Mouse (Mus musculus) adrenal gland, postnatal 4 days (tissue): Measurements from ENCODE around the gene Wnt3. TPM values are rescaled to one million over a fixed set of nuclear protein-coding genes. Genes with fewer than 3 reads are reported as not detected.

Experiments
- DNase-seq, 2 experiments: peaks; one replicate each; pipeline ENCODE4 v3.0.0; 2021 to 2022; ENCODE audit warnings: low spot score in 2 of 2, mixed read lengths in 2 of 2
- total RNA-seq, 2 experiments: library from RNA; stranded (reverse); gene quantifications; 2 replicates each; pipeline ENCODE4 v1.2.3; 2021

Gene Wnt3
- total RNA-seq, 2 experiments from 2014 or later = 0.11 to 0.42 TPM

DNA sequence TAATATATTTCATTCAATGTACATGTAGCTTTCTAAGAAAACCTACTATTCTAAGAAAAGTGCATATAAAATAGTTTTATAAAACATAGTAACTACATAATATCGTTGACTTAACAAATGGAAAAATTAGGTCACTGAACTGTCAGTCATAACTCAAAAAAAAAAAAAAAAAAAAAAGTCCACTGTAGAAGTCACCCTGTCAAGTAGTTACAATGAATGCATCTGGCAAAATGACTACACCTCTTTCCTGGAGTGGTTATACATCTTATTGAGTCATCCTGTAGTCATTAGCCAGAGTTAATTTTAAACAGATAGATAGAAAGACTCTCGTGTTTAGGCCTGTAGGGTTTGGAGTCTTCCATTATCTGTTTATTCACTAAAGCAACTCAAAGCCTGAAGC lies 65.0 kb downstream of the Wnt3 start:
- DNase-seq = no peak

DNA sequence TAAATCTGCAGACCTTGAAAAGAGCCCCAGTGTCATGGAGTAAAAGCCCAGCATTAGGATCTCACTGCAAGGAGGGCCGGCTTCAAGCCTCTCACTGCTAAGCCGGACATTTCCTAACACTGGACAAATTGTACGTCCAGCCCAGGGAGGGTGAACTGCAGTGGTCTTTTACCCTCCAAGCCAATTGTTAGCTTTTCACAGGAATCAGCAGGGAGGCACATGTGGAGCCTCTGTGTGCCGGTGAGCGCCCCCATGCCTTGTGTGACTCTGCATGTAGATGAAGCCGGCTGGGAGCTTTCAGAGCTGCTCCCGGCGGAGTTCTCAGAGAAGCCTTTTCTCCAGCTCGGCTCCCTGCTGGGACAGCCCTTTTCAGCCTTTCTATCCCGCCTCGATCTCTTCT lies 66.9 kb downstream of the Wnt3 start:
- DNase-seq = no peak

DNA sequence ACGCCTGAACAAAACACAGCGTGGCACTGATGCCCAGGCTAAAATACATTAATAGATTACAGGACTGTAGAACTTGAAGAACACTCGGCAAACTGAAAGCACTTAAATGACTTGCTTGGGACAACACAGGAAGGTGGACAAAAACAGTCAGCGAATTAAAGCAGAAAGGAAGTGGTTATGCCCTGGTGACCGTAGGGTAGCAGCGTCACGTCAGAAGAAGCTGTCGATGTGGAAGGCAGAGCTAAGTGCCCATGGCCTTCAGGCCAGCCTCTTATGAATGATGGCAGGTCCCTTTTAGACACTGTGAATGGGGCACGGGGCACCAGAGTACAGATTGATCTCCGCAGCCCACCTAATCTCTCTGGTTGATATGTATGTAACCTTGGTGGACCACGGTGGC lies 74.3 kb downstream of the Wnt3 start:
- no peak for DNase-seq

DNA sequence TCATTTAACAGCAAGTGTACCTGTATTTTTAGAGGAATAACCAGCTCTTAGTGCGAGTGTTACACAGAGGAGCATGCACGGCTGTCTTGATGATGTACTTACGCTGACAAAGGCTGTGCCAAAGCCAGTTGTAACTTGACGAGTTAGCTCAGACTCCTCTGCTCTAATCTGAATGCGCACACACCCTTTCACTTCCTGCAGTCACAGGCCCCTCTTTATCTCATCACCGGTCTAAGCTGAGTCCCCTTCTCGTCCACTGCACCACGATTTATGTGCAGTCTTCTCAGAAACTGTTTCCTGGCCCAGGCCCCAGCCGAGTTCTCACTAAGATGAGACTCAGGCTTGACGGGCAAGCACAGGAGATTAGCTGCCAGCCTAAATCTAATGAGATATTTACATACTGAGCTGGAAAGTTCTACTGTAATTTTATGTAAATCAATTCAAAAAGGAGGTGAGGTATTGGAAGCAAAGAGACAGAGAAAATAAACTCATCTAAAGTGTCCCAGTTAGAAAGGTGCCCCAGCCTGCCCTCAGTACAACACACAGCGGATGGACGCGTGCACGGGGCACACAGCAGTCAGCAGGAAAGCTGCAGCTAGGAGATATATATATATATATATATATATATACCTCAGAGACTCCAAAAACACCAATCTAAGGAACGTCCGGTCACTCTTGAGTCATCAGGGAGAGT lies 78.8 kb downstream of the Wnt3 start:
- no peak for DNase-seq

DNA sequence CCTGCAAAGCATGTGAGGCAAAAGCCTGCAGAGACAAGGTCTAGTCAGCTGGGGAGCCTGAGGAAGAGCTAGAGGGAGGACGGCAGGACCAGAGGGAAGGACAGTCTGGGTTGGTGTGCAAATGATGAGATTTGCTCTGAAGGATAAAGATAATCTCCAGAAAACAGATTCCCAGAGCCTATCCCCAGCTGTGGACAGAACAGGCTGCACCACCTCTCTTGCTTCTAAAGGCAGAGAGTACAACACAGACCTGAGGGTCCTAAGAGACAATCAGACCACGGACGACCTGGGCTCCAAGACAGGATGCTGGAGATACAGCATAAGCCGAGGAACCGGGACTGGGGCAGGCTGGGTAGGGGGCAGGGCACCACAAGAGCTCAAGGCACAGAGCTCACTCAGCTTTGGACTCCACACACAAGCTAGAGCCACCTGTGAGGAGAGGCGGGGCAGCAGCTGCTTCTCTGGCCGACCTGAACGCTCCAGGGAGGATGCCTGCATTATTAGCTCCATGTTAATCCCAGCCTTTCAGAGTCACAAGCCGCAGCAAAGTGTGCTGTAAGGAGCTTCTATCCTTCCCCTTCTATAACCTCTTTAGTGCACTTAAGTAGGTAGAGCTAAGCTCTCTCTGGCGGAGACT lies 79.5 kb downstream of the Wnt3 start:
- no peak for DNase-seq

DNA sequence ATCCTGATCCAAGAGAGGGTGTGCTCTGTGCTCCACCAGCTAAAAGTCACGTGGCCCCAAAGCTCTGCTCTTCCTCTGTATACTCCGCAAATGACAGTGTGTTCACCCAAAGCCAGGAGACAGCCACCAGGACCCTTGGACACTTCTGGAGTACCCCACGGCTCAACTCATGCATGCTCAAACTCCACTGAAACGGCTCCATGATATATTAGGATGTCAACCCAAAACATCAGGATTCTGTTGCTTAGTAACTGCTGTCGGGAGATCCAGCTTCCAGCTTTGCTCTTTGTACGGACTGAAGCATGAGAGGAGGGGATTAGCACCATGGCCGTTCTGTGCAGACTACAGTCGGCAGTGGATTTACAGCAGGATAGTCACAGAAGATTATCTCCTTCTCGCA lies 80.3 kb downstream of the Wnt3 start:
- no peak for DNase-seq

DNA sequence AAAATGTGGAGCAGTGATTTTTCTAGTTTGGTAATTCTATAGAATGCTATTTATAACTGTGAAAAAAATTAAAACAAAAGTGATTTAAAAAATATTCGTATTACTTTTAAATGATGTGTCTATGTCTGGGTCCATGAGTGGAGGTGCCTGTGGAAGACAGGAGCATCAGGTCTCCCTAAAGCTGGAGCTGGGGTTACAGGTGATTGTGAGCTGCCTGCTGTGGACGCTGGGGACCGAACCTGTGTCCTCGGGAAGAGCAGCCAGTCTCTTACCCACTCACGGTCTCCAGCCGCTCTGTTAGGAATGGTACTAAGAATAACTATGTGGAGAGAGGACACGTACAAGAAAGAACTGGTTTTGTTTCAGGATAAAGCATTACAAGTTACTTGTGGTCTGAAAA lies 82.7 kb downstream of the Wnt3 start:
- DNase-seq = no peak

DNA sequence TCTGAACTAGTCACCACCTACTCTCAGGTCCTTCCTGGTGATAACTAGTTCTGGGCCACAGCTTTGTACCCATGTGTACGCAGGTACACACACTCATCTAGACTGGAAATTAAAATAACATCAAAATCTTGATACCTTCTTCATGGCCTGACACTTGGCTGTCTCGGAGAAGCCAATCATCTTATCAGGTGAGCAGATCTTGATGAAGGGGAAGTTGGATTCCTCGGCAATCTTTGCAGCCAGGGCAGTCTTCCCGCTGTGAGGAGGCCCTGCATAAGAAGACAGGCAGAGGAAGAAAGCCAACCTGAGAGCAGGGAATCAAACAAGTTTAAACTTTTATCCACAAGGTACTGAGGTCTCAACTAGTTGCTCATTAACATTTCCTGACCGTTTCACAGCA lies 84.8 kb downstream of the Wnt3 start:
- DNase-seq = no peak

DNA sequence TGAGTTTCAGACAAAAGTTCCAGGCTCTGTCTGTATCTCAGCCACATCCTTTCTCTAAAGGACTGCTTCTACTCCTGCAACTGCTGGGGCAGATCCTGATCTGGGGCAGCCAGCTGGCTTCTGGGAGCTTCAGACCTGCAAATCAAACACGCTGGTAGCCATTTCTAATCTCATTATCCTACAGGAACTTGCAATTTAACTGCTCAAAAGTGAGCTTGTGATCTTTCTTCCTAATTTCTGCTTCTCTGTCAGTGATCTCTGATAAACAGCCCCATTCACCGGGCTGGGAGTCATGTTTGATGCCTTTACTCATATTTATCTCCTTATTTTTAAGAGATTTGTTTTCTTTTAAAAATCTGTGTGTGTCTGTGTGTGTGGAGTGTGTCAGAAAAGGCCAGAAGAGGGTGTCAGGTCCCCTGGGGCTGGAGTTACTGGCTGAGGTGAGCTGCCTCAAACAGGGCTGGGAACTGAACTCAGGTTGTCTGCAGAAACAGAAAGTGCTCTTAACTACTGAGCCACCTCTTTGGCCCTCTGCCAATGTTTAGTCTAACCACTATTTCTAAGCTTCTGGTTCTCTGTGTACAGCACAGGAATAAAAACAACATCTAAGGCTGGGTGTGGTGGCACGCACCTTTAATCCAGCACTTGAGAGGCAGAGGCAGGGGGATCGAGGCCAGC lies 86.1 kb downstream of the Wnt3 start:
- no peak for DNase-seq

DNA sequence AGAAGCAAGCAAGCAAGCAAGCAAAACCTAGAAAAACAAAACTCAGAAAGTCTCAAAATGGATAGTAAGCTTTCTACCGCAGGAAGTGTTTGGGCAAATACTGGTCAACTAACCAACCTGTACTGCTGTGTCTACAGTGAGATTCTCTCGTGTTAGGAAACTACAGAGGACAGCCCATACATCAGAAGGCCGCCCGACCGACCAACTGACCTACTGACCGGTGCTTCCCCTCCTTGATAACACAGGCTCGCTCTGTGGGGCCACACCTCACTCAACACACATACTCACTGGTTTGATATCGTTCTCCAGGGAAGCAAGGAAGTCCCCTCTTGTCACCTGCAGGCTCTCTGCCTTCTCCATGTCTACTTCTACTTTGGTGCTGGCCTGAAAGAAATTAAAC lies 89.0 kb downstream of the Wnt3 start:
- DNase-seq = no peak

DNA sequence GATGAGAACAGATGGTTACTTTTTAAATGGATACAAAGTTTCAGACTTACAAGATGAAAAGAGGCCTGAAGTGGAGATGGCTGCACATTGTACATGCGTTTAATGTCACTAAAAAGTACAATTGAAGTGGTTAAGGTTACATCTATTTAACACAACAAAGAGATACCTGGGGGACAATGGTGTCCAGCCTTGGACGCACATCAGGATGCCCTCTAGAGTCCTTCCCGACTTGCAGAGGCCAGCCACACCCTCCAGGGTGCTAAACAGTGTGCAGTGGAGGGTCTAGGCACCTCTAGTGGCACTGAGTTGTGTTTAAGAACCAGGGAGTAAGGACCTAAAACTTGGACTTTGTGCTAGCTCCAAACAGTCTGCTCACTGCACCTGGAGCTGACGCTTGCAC lies 90.5 kb downstream of the Wnt3 start:
- DNase-seq = no peak

DNA sequence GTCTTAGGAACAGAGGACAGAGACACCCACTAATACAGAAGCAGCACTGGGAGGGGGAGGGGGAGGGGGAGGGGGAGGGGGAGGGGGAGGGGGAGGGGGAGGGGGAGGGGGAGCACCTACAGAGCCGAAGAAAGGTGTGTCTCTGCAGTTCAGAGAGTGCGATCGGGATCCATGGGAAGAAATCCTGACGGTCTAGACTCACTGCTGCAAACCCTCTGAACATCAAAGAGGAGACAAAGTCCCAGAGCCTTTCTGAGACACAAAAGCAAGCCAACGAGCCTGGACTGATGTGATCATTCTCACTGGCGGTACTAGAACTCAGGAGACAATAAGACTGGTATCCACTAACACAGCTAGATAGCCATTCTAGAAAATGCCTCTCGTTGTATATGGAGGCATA lies 91.4 kb downstream of the Wnt3 start:
- DNase-seq = no peak

Other genes starting within 250 kb of the Wnt3 start
- gene Gm884, start 153.0 kb upstream of the Wnt3 start, total RNA-seq = not detected
- gene Lyzl6, start 135.3 kb upstream of the Wnt3 start, total RNA-seq = not detected
- gene Rprml, start 124.6 kb upstream of the Wnt3 start, total RNA-seq = under 1 TPM in 1 of 2 experiments, not detected in 1; 0.31 TPM
- 10 to 100 TPM; 83.7 to 86.7 TPM for gene Gosr2, start 76.3 kb upstream of the Wnt3 start, total RNA-seq
- gene Wnt9b, start 24.3 kb upstream of the Wnt3 start, total RNA-seq = 1 to 10 TPM in 1 of 2 experiments, under 1 TPM in 1; 0.28 to 1.1 TPM
- 10 to 100 TPM; 96.6 to 99.5 TPM for gene Nsf, start 179.9 kb downstream of the Wnt3 start, total RNA-seq
- 10 to 100 TPM; 53.1 to 54.3 TPM for gene Arf2, start 192.6 kb downstream of the Wnt3 start, total RNA-seq